Mouse (Mus musculus): Measurements from ENCODE around the gene Epha8.

DNA sequence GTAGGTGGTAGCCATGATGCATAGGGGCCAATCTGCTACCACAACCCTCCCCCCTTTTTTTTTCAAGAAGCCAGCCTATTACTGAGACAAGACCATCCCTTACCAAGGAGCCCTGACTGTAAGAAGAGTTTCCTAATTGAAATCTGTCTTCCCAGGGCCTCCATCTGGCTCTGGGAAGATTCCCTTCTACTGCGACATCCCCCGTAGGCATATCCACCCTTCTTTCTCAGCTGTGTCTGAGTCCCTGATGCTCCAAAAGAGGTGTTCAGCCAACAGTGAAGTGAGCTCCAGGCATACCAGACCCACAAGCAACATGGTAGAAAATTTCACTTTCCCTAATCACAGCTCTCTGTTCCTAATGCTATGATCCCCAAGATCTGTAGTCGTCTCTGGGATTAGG lies 37.1 kb downstream of the Epha8 start:
- TF ChIP-seq POLR2A (IDR thresholded peaks at IDR 0.05; ENCODE audit: insufficient read length, low read depth): no peak
- TF ChIP-seq MYOD1 (IDR thresholded peaks at IDR 0.05; ENCODE audit: control insufficient read depth in 1 of 3, insufficient read length in 2 of 3, low read depth in 2 of 3): no peak
- TF ChIP-seq TCF12 (IDR thresholded peaks at IDR 0.05; ENCODE audit: insufficient read depth, poor library complexity, severe bottlenecking): no peak
- no peak for TF ChIP-seq USF1 (IDR thresholded peaks at IDR 0.05; ENCODE audit: low read depth)
- TF ChIP-seq E2F4 (IDR thresholded peaks at IDR 0.05; ENCODE audit: insufficient read depth): no peak
- no peak for TF ChIP-seq TCF3 (IDR thresholded peaks at IDR 0.05; ENCODE audit: insufficient read length, low read depth)
